Mouse (Mus musculus): ENCODE data around the gene C8g. TPM values are rescaled to one million over a fixed set of nuclear protein-coding genes. Genes with fewer than 3 reads are reported as not detected.

The C8g gene
- polyA plus RNA-seq, 1 experiment: 0.74 TPM

DNA sequence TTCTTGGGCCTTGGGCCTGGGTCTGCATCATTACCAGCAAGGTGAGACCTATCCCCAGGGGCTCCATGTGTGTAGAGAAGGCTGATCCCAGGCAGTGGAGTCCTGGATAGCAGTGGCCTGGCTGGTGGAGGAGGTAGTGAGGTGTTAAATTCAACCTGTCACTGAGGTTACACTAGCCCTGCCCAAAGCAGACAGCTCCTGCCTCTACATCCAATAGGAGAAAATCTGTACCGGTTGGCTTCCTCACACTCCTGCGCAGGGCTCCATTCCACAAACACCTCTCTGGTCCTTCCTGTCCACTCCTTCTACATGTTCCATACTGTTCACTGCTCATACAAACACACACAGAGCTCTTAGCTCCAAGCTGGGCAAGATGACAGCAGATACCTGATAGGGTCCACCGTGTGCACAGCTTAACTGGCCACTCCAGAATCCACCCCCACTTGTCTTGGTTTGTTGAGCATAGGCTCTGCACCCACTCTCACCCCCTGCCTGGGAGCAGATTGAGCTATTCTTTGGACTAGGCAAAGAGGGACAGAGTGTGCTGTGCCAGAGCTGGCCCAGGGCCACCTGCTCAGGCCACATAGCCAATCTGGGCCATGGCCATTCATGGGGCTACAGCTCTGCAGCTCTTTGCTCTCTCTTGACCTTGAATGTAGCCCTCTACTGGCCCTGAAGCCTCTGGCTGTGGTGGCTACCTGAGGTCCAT lies 23.4 kb downstream of the C8g start:
- no peaks in the 10 kb centered on the region for H3K36me3 ChIP-seq (ENCODE audit: control insufficient read depth, insufficient read depth)
- H3K4me2 ChIP-seq (ENCODE audit: low read depth): no peak overlapping the region
- no peaks in the 10 kb centered on the region for H3K79me2 ChIP-seq (ENCODE audit: control insufficient read depth, insufficient read depth)
- H3ac ChIP-seq (ENCODE audit: control insufficient read depth, insufficient read length): no peak overlapping the region
- no peak for TF ChIP-seq TCF3 (IDR thresholded peaks at IDR 0.05; ENCODE audit: insufficient read length, low read depth)
- no peak for TF ChIP-seq MYOD1 (IDR thresholded peaks at IDR 0.05; ENCODE audit: control insufficient read depth in 1 of 3, insufficient read length in 2 of 3, low read depth in 2 of 3)
- no peak for TF ChIP-seq E2F4 (IDR thresholded peaks at IDR 0.05; ENCODE audit: insufficient read depth)
- TF ChIP-seq MAX (IDR thresholded peaks at IDR 0.05; ENCODE audit: low read depth): no peak
- peaks cover 34% of the 10 kb centered on the region for H3K27me3 ChIP-seq (ENCODE audit: control insufficient read depth, insufficient read depth, insufficient read length)
- no peak overlapping the region for H3K4me3 ChIP-seq

DNA sequence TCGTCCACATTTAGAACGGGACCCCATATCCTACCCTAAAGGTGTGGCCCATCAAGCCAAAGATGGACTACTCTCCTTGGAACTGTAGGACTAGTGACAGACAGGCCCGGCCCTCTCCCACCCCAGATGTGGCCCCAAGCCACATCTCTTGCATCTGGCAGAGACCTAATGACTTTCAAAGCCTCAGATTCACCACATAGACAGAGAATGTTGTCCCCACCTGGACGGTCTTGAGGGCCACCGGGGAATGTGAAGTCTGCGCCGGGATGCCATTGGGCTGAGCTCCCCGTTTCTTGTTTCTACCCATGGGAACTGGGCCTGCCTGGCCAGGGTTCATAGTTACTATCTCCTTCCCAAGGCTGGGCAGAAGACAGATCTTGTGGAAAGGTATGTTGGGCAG lies 24.0 kb downstream of the C8g start:
- Histone ChIP-seq H3K36me3 (ENCODE audit: control insufficient read depth, insufficient read depth) (no peaks in the 10 kb centered on the region), H3K79me2 (ENCODE audit: control insufficient read depth, insufficient read depth) (no peaks in the 10 kb centered on the region), H3K4me3 (no peak overlapping the region), H3ac (ENCODE audit: control insufficient read depth, insufficient read length) (no peak overlapping the region), H3K4me2 (ENCODE audit: low read depth) (no peak overlapping the region), H3K27me3 (ENCODE audit: control insufficient read depth, insufficient read depth, insufficient read length) (peaks cover 34% of the 10 kb centered on the region)
- no peak for TF ChIP-seq CEBPB (IDR thresholded peaks at IDR 0.05; ENCODE audit: insufficient read depth, poor library complexity, severe bottlenecking)
- TF ChIP-seq REST (IDR thresholded peaks at IDR 0.05; ENCODE audit: insufficient read depth, insufficient read length): no peak
- no peak for TF ChIP-seq TCF3 (IDR thresholded peaks at IDR 0.05; ENCODE audit: insufficient read length, low read depth)
- no peak for TF ChIP-seq MYOD1 (IDR thresholded peaks at IDR 0.05; ENCODE audit: control insufficient read depth in 1 of 3, insufficient read length in 2 of 3, low read depth in 2 of 3)
- no peak for TF ChIP-seq SRF (IDR thresholded peaks at IDR 0.05; ENCODE audit: control insufficient read depth, insufficient read length, low read depth)

DNA sequence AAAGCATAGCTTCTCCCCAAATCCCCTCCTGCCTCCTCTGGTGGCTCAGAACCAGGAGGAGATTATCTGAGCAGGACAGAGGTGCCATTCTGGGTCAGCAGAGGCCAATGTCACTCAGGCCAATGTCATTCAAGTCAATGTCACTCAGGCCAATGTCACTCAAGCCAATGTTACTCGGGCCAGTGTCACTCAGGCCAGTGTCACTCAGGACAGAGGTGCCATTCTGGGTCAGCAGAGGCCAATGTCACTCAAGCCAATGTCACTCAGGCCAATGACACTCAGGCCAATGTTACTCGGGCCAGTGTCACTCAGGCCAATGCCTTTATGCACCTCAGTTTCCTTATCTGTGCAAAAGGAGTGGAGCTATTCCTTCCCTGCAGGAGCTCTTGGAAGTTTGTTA lies 29.0 kb downstream of the C8g start:
- H3K4me2 ChIP-seq (ENCODE audit: low read depth): no peak overlapping the region
- H3ac ChIP-seq (ENCODE audit: control insufficient read depth, insufficient read length): no peak overlapping the region
- peaks cover 24% of the 10 kb centered on the region for H3K27me3 ChIP-seq (ENCODE audit: control insufficient read depth, insufficient read depth, insufficient read length)
- no peaks in the 10 kb centered on the region for H3K79me2 ChIP-seq (ENCODE audit: control insufficient read depth, insufficient read depth)
- no peaks in the 10 kb centered on the region for H3K36me3 ChIP-seq (ENCODE audit: control insufficient read depth, insufficient read depth)
- no peak overlapping the region for H3K4me3 ChIP-seq
- TF ChIP-seq REST (IDR thresholded peaks at IDR 0.05; ENCODE audit: insufficient read depth, insufficient read length) (no peak), TCF12 (IDR thresholded peaks at IDR 0.05; ENCODE audit: insufficient read depth, poor library complexity, severe bottlenecking) (no peak), E2F4 (IDR thresholded peaks at IDR 0.05; ENCODE audit: insufficient read depth) (no peak), MYOG (IDR thresholded peaks at IDR 0.05; ENCODE audit: control insufficient read depth in 1 of 3, insufficient read depth in 1 of 3, insufficient read length in 2 of 3, low read depth in 2 of 3) (no peak), MYOD1 (IDR thresholded peaks at IDR 0.05; ENCODE audit: control insufficient read depth in 1 of 3, insufficient read length in 2 of 3, low read depth in 2 of 3) (no peak), TCF3 (IDR thresholded peaks at IDR 0.05; ENCODE audit: insufficient read length, low read depth) (no peak), MAX (IDR thresholded peaks at IDR 0.05; ENCODE audit: low read depth) (no peak), SRF (IDR thresholded peaks at IDR 0.05; ENCODE audit: control insufficient read depth, insufficient read length, low read depth) (no peak), USF1 (IDR thresholded peaks at IDR 0.05; ENCODE audit: low read depth) (no peak), CEBPB (IDR thresholded peaks at IDR 0.05; ENCODE audit: insufficient read depth, poor library complexity, severe bottlenecking) (no peak), POLR2A (IDR thresholded peaks at IDR 0.05; ENCODE audit: insufficient read length, low read depth) (no peak), POLR2AphosphoS2 (IDR thresholded peaks at IDR 0.05; ENCODE audit: insufficient read length, low read depth) (no peak)

DNA sequence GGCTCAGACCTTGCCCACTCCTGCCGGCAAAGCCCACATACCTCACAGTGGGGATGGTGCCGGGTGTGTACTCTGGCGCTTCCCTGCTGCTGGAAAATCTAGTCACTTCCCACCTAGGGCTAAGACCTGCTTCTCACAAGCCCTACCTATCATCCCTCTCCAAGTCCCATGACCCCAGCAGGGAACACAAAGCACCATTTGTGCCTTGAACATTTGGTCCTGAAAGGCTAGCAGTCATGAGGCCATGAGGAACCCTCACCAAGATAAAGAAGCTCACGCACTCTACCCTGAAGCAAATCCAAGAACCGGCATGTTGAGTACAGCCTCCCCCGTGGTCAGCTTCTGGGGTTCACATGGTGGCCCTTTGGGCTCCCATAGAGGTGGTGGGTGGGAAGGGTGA lies 31.6 kb downstream of the C8g start, which contains the start of gene Ptgds:
Gene Ptgds, minus strand, starts transcription at position 78 of the 400 bp plus-strand sequence.
- Histone ChIP-seq H3ac (ENCODE audit: control insufficient read depth, insufficient read length) (no peak within 1 kb of the TSS), H3K36me3 (ENCODE audit: control insufficient read depth, insufficient read depth) (no peaks in the 10 kb centered on the region), H3K27me3 (ENCODE audit: control insufficient read depth, insufficient read depth, insufficient read length) (peaks cover 1% of the 10 kb centered on the region), H3K79me2 (ENCODE audit: control insufficient read depth, insufficient read depth) (no peaks in the 10 kb centered on the region), H3K4me3 (no peak within 1 kb of the TSS), H3K4me2 (ENCODE audit: low read depth) (peak within 1 kb of the TSS; percentile 6)
- TF ChIP-seq MYOG (IDR thresholded peaks at IDR 0.05; ENCODE audit: control insufficient read depth in 1 of 3, insufficient read depth in 1 of 3, insufficient read length in 2 of 3, low read depth in 2 of 3): no peak
- no peak for TF ChIP-seq CEBPB (IDR thresholded peaks at IDR 0.05; ENCODE audit: insufficient read depth, poor library complexity, severe bottlenecking)
- no peak for TF ChIP-seq TCF12 (IDR thresholded peaks at IDR 0.05; ENCODE audit: insufficient read depth, poor library complexity, severe bottlenecking)
- no peak for TF ChIP-seq MYOD1 (IDR thresholded peaks at IDR 0.05; ENCODE audit: control insufficient read depth in 1 of 3, insufficient read length in 2 of 3, low read depth in 2 of 3)
- TF ChIP-seq SRF (IDR thresholded peaks at IDR 0.05; ENCODE audit: control insufficient read depth, insufficient read length, low read depth): no peak
- no peak for TF ChIP-seq E2F4 (IDR thresholded peaks at IDR 0.05; ENCODE audit: insufficient read depth)
- no peak for TF ChIP-seq REST (IDR thresholded peaks at IDR 0.05; ENCODE audit: insufficient read depth, insufficient read length)
- TF ChIP-seq POLR2AphosphoS2 (IDR thresholded peaks at IDR 0.05; ENCODE audit: insufficient read length, low read depth): no peak
- TF ChIP-seq TCF3 (IDR thresholded peaks at IDR 0.05; ENCODE audit: insufficient read length, low read depth): no peak

Measured in myocyte (in vitro differentiated cells).